Mouse (Mus musculus) retina, adult 2 months (tissue): ENCODE measurements at regions not wholly inside any gene's neighbourhood (a gene's known extent, or its start where the extent isn't known, plus 50 kb on each side); places are given as distances from the start of the nearest gene placed in this dataset.
"Not testable (repeated sequence)": the region's sequence is repeated elsewhere in the genome, so short reads cannot be mapped to it uniquely, and the experiment has no call there.

ENCODE experiments used
- DNase-seq: peaks from one replicate; pipeline ENCODE4 v3.0.0-alpha.2; 2012; ENCODE audit warnings: low read depth, low spot score

GRCm38 (mm10) chr10:118984580-118984979, 114.6 kb upstream of the Dyrk2 start:
- no peak for DNase-seq

GRCm38 (mm10) chr10:118981446-118981845, 111.4 kb upstream of the Dyrk2 start:
- DNase-seq = no peak

- no peak for DNase-seq
These were observed 109.3 kb upstream of the Dyrk2 start for GRCm38 (mm10) chr10:118979339-118979738.

GRCm38 (mm10) chr10:118978181-118978743, 108.3 kb upstream of the Dyrk2 start:
- no peak for DNase-seq

- DNase-seq = no peak
These were observed 106.4 kb upstream of the Dyrk2 start for GRCm38 (mm10) chr10:118976447-118976846.

- DNase-seq = no peak
These were observed 105.8 kb upstream of the Dyrk2 start for GRCm38 (mm10) chr10:118975772-118976171.

GRCm38 (mm10) chr10:118973324-118973723, 103.3 kb upstream of the Dyrk2 start:
- no peak for DNase-seq

- DNase-seq = no peak
These were observed 102.6 kb upstream of the Dyrk2 start for GRCm38 (mm10) chr10:118972626-118973025.

GRCm38 (mm10) chr10:118970457-118971175, 100.6 kb upstream of the Dyrk2 start:
- no peak for DNase-seq

- no peak for DNase-seq
These were observed 91.7 kb upstream of the Dyrk2 start for GRCm38 (mm10) chr10:118961713-118962181.

GRCm38 (mm10) chr10:118960076-118960475, 90.1 kb upstream of the Dyrk2 start:
- no peak for DNase-seq

GRCm38 (mm10) chr10:118959623-118960022, 89.6 kb upstream of the Dyrk2 start:
- DNase-seq = no peak

GRCm38 (mm10) chr10:118956352-118956751, 86.3 kb upstream of the Dyrk2 start:
- DNase-seq = no peak

- no peak for DNase-seq
These were observed 83.4 kb upstream of the Dyrk2 start for GRCm38 (mm10) chr10:118953440-118953839.

GRCm38 (mm10) chr10:118952756-118953155, 82.7 kb upstream of the Dyrk2 start:
- no peak for DNase-seq

- DNase-seq = no peak
These were observed 77.7 kb upstream of the Dyrk2 start for GRCm38 (mm10) chr10:118947724-118948123.

GRCm38 (mm10) chr10:118947016-118947674, 77.1 kb upstream of the Dyrk2 start:
- DNase-seq = no peak

- no peak for DNase-seq
These were observed 57.3 kb upstream of the Dyrk2 start for GRCm38 (mm10) chr10:118927316-118927715.

GRCm38 (mm10) chr10:118923473-118924185, 53.6 kb upstream of the Dyrk2 start:
- no peak for DNase-seq

- not testable (repeated sequence) for DNase-seq
These were observed 52.1 kb upstream of the Dyrk2 start for GRCm38 (mm10) chr10:118922120-118922519.
